Mouse (Mus musculus) adrenal gland, adult 18-20 months (tissue): ENCODE results near the gene Nsg1. TPM values are rescaled to one million over a fixed set of nuclear protein-coding genes. Genes with fewer than 3 reads are reported as not detected.
A peak's percentile ranks its signal among the peaks of the same experiment; 100 is the strongest.

Experiments used
- DNase-seq, 2 experiments: peaks; one replicate each; pipeline ENCODE4 v3.0.0; 2021 to 2022; ENCODE audit warnings: low spot score in 2 of 2
- long read RNA-seq, 2 experiments: library from polyadenylated mRNA; stranded (forward); transcript quantifications; one replicate each; pipeline ENCODE4 v2.0.0; 2021
- total RNA-seq, 2 experiments: library from RNA; stranded (reverse); gene quantifications; 1 replicate in 1 of 2; 2 replicates in 1 of 2; pipeline ENCODE4 v1.2.3; 2021

Gene Nsg1
- 10 to 100 TPM; 43.5 to 71.0 TPM for total RNA-seq
- long read RNA-seq, experiment 1, transcript Nsg1-201 (5 exons, 2,581 nt): major isoform, 28 of 34 reads
- long read RNA-seq, experiment 1, partial matches to known transcripts: 3 of 34 reads
- long read RNA-seq, experiment 1, other reads (novel, unspliced or antisense): 1 of 34 reads
- long read RNA-seq, experiment 2, transcript Nsg1-201 (5 exons, 2,581 nt): major isoform, 176 of 198 reads
- long read RNA-seq, experiment 2, partial matches to known transcripts: 15 of 198 reads
- long read RNA-seq, experiment 2, other reads (novel, unspliced or antisense): 4 of 198 reads

DNA sequence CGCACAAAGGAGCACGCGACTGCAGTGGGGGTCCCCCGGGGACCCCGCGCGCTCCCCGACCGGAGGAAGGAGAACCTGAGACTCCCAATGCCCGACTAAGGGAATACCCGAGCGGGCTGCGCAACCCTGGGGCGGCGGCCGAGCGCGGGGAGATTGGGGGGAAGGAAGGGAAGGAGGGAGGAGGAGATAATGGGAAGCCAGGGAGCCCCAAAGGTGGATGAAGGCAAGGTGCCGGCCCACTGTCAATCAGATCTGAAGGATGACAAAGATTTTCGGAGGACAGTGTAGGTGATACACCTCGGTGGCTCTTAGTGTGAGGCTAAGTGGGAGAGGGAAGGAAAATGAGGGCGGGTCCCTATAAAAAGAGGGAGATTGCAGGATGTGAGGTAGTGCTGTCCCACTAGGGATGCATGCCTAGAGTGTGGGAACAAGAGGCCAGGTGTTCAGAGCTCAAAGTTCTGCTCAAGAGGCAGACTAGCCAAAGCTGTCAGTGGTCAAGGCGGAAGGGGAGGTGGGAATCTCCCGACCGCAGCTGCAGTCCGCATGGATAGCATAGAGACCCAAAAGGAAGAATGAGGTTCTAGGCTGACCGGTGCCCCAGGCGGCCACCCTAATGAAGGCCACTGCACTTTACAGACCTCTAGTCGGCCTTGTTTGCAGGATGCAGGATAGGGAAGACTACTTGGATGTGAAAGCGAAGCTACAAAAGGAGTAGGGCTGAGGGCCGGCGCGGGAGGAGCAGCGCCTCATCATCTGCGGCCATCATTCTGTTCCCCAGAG lies at the start of gene Nsg1:
Gene Nsg1, minus strand, starts transcription at position 274 of the 780 bp plus-strand sequence.
- DNase-seq: no peak

DNA sequence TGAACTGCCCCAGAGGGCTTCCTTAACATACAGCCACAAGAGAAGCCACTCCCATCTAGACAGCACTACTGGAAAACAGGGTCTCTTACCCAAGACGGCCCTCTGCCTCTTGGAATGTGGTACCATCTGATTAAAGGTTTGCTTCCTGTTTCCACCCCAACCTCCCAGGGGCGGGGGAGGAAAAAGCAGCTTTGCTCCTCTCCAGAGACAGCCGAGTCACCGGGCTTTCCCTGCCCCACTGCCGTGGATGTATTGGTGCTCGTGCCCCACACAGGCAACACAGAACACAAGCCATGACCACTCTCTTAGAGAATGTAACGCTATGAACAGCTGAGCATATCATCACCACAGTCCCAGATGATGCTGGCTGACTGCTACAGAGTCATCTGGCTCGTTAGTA lies 49.3 kb upstream of the Nsg1 start:
- DNase-seq: no peak

DNA sequence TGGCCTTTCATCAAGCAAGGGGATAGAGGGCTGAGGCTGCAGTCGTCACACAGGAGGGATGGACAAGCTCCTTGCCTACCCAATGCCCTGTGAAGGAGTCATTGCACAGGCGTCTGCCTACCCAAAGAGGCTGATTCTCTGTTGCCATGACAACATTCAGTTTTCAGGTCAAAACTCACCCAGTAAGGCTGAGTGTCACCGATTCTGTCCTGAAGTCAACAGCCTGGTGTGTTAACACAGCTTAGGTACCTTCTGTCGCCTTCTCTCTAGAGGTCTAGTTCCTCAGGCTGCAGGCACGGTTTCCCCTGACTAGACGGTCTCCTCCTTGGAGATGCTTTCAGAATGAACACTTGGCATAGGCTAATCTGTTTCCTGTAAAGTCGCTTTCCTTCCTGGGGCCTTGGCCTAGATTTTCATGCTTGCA lies 45.6 kb upstream of the Nsg1 start:
- DNase-seq: no peak

DNA sequence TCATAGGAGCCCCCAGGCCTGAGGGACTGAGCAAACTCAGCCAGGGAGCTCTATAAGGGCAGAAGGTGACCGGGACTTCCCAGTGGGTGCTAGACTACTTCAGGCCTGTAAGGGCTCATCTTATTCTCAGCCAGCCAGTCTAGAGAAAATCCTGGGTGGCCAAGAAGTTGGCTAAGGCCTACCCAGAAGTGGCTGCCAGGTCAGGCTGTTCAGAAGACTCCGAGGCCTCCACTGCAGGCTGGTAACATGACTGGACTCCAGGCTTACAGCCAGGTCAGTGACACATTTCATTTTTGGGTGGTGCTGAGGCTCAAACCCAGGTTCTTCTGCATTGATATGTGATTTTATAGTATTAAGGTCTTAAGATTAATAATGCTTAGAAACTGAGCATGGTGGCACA lies 40.0 kb upstream of the Nsg1 start:
- no peak for DNase-seq

DNA sequence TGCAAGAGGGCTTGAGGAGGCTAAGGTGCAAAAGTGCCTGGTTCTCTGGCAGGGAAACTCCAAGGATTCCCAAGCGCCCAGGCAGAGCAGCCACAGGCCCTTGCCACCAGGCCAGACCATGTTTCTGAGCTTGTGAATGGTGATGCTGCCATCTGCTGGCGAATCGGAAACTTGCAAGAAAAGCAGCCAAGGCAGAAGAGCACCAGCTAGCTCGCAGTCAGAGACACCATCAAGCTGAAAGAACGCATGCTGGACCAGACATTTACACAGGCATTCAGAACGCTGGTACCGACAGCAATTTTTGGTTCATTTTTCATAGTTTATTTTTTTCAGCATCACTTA lies 37.7 kb upstream of the Nsg1 start:
- DNase-seq: peak; percentile 87 to 90

DNA sequence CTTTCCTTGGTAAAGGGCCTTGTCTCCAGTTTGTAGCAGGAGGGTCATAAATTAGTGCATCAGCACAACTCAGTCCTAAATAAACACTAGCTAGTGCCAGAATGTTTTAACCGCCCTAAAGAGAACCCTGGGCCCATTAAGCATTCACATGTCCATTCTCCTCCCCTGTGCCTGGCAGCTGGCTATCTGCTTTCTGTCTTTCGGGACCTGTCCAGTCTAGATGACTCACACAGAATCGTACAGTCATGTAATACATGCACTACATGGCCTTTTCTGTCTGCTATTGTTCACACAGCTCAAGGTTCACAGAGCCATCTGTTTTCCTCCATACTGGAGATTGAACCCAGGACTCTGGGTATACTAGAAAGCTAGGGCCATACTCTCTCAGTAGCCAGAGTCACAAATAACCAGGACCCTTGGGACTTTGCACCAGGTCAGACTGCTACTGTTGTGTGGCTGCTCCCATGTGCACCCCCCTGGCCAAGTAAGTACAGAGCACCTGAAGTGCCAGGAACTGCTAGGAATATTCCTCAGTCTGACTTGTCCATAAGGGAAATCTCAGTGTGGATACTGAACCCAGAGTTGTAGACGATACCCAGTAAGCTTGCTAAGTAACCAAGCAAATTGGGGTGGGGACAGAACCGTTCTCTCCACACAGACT lies 37.2 kb upstream of the Nsg1 start:
- DNase-seq: no peak

DNA sequence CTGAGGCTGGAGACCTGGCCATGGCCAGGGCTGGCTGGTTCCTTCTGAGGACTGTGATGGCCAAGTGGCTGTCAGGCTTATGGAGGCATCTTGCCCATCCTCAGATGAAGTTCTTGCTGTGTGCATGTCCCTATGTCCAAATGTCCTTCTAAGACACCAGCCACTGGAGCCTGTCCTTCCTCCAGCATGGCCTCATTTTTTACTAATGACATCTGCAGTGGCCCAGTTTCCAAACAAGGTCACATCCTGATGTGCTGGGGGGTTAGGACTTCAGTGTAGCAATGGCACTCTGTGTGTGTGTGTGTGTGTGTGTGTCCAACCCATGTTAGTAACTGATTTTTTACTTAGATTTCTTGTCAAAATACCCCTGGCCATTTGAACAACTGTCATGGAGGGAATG lies 36.2 kb upstream of the Nsg1 start:
- no peak for DNase-seq

DNA sequence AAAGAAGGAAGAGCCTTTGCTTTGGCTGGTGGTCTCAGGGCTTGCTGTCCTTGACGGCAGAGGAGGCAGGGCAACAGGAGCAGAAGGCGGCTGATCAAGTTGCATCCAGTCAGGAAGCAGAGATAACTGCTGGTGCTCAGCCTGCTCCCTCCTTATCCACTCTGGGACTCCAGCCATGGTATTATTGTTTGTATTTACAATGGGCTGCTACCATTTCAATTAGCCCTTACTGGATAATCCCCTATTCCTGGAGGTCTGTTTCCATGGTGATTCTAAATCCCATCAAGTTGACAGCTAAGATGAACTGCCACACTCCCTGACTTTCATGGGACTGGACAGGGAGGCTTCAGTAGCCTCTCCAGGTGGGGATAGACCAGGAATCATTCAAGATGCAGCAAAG lies 35.2 kb upstream of the Nsg1 start:
- no peak for DNase-seq

DNA sequence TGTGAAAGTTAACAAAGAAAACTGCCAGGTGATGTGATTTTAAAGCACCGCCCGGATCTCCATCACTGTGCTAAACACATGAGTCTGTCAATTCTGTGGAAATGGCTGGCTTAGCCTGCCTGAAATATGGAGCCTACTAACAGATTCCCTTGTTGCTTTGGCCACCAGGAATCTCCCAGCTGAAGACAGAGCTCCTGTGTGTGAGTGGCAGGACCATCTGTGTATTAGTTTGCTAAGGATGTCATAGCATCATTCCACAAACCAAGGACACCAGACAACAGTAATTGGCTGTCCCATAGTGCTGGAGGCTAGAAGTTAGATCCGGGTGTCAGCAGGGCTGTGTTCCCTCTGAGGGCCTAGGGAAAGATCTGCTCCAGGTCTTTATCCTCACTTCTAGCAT lies 31.2 kb upstream of the Nsg1 start:
- DNase-seq: no peak

DNA sequence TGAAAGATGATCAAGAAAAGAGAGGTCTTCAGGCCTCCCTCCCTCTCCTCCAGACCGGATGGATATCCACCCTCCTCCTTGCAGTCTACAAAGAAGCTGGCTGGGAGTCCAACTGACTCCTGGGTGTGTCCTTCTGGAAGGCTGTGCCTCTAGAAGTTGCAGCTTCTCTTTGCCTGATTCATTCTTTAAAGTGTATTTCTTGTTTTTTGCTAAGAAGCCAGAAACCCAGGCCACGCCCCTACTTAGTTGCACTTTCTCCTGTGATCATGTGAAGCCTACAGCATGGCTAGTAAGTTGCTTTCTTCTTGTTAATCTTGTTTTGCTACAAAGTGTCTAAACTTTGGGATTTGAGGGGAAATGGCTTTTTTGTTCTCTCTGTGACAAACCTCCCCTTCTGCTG lies 27.3 kb upstream of the Nsg1 start:
- DNase-seq: no peak

DNA sequence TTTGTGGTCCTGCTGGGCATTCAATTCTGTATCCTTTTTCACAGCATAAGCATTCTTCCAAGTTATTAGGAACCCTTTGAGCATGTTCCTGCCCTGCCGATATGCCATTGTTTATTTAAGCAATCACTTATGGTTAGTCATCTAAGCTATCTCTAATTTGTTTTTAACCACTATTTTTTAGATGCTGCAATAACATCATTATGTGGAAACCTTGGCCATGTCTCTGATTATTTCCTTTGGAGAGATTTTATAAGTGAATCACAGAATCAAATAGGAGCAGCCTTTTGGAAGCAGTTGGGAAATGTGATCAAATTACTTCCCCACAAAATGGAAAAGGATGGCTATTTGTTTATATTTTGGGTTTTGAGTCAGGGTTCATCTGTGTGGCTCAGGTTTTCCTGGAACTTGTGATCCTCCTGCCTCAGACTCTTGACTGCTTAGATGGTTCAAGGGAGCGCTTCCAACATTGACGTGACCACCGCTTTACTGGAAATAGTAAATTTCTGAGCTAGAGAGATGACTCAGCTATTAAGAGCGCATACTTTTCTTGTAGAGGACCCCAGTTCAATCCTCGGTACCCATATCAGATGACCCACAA lies 25.1 kb upstream of the Nsg1 start:
- no peak for DNase-seq

DNA sequence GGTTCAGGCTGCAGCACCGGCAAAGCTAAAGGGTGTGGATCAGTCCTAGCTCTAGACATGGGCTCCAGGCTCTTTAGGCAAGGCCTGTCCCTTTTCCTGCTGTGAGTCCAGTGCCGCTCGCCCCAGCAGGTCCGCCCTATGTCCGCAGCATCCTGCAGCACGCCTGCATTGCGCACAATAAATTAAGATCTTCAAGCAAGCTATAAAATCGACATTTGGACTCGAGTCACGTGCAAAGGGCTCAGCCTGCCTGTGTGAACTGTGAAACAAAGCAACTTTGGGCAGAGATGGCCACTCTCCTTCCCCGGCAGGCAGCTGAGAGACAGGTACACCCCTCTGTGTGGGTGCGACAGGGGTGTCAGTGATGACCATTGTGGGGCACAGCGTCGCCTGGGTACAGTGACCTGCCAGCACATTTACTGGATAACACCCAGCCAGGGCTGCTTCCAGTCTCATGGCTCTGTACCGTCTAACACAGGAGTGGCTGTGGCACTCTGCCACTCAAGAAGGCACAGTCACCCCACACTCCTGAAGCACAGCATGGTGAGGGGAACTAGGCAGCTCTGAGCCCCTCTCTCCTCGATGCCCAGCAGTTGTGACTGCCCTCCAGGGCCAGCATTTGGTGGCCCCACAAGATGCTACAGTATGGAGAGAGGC lies 14.7 kb upstream of the Nsg1 start:
- DNase-seq: no peak

DNA sequence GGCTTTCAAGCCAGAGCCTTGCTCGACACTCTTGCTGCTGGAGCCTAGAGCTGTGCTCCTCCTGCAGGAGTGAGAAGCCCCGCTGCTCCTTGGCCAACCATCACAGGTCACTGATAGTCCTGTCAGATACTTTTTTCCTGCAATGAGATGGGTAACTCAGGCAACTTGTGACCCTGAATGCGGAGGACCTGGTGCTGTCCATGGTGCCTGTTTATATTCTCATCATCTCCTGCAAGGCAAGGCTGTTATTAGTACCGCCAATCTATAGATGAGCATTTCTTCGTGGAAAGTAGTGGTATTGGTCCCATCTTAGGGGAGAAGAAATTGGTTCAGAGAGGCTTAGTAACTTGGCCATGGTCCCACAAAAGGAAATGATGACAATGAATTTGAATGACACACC lies 14.1 kb upstream of the Nsg1 start:
- no peak for DNase-seq

DNA sequence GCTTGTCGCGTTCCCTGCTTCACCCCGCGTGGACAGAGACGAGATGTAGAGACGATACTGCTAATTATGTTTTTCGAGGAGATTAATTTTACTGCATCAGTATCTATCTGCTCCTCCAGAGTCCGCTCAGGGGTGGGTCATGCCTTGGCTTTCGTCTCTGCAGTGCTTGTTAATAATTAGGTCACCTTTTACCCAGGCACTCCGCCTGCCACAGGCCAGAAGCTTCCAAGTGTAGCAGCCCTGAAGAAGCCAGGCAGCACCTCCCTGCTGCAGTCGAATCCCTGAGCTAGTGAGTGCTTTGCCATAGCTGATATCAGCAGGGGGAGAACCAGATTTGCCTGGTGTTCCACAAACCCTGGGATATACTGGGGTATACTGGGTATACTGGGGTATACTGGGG lies 8.8 kb upstream of the Nsg1 start:
- no peak for DNase-seq

DNA sequence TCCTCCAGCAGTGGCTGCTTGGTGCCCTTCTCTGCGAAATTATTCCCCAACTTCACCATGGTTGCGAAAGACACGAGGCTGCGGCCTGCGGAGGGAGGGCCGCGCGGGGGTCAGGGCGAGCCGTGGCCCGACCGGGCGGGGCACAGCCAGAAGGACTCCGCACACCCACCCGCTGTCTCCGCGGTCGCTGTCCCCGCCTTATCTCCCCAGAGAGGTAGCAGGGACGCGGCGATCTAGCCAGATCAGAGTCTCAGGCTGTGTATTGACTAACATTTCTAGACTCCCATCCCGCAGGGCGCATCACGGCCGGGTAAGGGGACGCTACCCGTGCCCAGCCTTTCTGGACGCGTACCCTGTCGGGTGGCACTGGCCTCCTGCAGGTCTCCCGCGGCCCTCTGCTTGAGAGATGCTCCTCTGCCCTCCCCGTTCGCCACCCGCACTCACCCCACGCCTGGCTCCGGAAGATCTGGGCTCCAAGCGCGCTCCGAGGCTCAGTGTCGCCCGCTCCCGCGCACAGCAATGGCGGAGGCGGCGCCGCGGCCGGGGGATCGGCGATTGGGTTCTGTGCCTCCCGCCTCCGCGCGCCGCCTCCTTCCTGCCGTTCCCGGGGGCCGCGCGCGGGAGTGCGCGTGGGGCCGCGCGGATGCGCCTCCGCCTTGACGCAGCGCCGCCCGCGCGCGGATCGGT lies 617 bp downstream of the Nsg1 start:
- DNase-seq: peak; percentile 46 to 69

DNA sequence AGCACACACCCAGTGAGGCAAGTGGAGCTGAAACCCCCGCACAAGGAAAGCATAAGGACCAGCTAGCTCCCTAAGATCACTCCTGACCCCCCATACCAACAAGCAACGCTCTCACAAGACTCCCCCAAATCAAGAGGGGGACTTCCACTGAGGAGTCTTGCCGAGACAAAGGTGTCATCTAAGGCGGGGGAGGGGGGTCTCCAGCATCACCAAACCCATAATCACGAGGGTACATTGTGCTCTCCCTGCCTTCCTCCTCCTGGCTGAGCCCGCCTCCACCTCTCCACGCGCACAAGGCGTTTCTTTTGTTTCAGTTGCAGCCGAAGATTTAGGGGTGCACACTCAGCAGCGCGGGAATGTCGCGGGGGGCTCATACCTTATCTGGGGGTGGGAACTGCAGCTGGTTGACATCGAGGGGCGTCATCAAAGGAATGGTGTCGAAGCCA lies 1.2 kb downstream of the Nsg1 start:
- no peak for DNase-seq

DNA sequence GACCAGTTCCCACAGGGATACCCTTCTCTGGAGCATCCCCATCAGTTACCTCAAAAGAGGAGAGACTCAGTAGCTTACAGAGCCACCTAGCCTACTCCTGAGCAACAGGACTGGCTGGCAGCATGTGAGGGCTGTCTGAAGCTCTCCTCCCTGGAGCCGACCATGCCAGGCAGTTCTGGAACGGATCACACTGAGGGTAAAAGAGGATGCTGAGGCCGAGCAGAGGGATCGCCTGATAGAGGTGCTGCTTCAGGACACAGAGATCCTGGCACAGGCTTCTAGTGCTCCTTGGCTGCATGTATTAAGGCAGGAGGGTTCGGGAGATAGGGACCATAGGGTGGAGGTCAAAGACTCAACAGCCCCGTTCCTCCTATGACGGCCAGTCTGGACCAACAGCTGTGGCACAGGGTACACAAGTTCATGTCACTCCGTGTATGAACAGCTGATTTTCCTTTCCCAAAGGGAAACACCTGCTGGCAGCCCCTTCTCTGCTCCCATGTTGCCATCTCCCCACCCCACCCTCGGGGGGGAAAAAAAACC lies 2.2 kb downstream of the Nsg1 start:
- no peak for DNase-seq

DNA sequence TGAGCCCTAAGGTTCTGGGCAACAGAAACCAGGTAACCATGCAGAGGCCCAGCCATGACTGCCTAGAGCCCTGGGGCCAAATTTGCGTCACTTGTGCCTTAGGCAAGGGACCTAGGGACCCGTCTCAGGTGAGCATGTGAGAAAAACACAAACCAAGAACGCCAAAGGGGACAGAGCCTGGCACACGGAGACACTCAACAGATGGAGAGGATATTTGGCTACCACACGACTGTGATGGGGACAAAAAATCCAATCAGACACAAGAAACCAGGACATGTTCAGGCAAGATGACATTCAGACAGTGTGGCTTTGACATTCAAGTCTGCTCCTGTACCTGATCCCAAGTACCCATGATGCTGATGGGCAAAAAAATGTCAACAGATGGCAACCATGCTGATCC lies 6.1 kb downstream of the Nsg1 start:
- DNase-seq: no peak

DNA sequence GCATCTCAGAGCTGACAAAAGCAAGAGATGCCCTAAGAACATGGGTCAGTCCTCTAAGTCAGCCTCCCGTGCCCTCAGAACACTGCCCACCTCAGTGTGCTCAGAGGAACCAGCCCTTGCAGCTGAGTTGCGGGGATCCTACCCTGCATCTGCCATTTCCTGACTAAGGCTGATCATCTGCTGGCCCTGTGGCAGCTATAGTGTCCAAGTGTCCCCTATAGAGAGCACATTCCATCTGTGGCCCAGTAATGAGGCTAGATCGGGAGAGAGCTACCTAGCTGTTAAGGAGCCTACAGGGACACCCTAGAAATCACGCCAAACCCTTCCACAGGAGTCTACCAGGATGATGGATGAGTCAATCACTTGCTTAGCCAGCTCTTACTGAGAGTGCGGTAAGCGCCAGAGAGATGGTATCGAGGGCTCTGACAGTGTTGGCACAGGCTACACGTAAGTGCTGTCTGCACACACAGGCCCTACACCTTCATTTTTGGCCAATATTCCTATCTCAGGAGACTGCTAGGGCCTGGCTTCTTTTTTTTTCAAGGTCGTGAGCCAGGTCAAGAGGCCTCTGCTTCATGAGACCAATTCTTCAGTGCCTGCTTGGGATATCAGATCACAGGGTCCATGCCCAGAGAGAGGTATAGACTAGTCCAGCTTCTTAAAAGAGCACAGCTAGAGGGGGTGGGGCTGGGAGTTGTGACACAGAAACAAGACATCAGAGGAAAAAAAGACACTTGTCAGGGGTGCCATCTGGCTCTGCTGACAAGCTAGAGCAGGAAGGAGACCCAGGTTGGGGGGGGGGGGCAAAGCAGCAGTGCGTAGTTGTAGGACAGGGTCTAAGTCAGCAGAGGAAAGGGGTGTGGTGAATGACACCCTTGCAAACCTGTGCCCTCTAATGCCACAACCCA lies 7.3 kb downstream of the Nsg1 start:
- DNase-seq: no peak
